Mouse (Mus musculus) splenic B cell, adult 2 months (primary cell): ENCODE results near the gene Lgsn.

Experiments
- DNase-seq: peaks from one replicate; pipeline ENCODE4 v3.0.0-alpha.2; 2011; ENCODE audit warnings: low read depth, low spot score
- H3K27me3 ChIP-seq: 2 replicates; pipeline ENCODE4 v1.6.1; 2012; ENCODE audit warnings: mild to moderate bottlenecking, low read length, moderate library complexity, mixed read lengths; ENCODE audit not compliant: control insufficient read depth, poor library complexity, insufficient read depth, severe bottlenecking
- H3K36me3 ChIP-seq: 2 replicates; pipeline ENCODE4 v1.6.1; 2012; ENCODE audit warnings: mild to moderate bottlenecking, low read length, moderate library complexity, mixed read lengths; ENCODE audit not compliant: control insufficient read depth, poor library complexity, insufficient read depth, severe bottlenecking

Lgsn gene

DNA sequence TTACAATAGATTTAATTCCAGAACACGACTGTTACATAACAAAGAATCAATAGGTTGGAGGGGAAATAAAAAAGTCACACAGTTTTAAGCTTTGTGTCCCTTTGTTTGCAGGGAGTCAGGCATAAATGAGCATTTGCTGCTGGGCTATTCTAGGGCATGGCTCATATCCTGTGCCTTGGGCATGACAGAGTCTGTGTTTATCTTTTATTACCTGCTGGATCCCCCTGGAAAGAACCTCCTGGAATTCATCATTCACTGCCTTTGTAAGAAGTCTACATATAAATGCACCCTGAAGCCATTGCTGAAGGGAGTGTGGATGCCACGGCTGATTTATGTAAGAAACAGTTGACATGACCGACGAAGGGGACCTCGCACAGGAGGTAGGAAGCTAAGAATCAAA lies at the start of gene Lgsn:
Lgsn (plus strand) TSS at position 301 of the 400 bp plus-strand sequence.
- no peaks in the 10 kb centered on the region for H3K27me3 ChIP-seq
- no peak for DNase-seq
- H3K36me3 ChIP-seq: no peaks in the 10 kb centered on the region

GRCm38 (mm10) chr1:31138387-31138786 lies 37.8 kb upstream of the Lgsn start:
- no peaks in the 10 kb centered on the region for H3K36me3 ChIP-seq

DNA sequence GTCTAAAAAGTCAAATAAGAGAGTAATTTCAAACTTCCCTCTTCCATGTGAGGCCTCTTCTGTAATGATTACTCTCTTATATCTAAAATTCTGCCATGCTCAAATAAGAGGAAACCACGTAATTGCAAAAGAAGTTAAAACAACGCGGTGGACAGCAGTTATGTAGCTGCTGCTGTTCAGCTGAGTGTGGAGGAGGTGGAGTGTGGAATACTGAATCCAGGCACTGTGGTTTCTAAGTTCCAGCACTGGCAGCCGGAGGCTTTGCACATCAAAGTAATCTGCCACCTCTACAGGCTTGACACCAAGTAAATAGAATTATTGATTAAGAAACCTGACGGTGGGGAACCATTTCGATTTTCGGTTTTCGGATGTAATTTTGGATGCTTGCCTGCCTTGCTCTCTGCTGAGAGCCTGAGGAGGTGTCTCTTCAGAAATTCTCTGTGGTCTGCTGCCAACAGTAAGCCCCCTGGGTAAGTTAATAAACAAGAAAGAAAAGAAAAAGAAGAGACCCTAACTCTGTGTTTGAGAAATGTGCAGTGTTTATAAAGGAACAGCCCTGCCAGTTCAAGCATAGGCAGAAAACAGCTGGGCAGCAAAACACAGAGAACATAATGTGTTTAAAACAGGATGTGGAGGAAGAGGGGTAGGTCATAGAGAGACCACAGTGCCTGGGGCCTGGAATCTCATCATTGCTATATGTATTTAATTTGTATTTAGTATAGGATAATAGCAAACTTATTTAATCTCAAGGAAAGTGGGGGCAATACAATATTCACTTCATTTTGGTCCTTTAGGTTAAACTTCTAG lies 33.7 kb upstream of the Lgsn start:
- no peak for DNase-seq
- no peaks in the 10 kb centered on the region for H3K36me3 ChIP-seq
- H3K27me3 ChIP-seq: no peaks in the 10 kb centered on the region

More at GRCm38 (mm10) chr1:31138387-31138786, 37.8 kb upstream of the Lgsn start:
- H3K27me3 ChIP-seq: no peaks in the 10 kb centered on the region
- no peak for DNase-seq

DNA sequence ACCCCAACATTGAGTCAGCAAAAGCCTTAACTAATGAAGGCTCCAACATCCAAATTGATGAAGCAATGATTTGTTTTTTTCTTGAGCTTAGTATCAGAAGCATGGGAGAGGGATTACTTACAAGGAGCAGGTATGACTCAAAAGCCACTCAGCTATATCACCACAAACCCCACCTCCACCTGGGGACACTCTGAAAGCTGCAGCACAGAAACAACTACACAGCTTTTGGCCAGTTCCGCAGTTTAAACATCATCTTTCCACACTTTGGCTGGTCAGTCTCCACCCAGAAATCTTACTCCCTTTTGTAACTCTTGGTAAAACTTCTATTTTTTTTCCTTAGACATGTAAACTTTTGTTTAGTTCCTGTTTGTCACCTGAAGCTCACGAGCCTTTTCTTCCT lies 32.6 kb upstream of the Lgsn start:
- DNase-seq: no peak
- Histone ChIP-seq H3K36me3 (no peaks in the 10 kb centered on the region), H3K27me3 (no peaks in the 10 kb centered on the region)

- no peaks in the 10 kb centered on the region for H3K27me3 ChIP-seq
- DNase-seq: no peak
- H3K36me3 ChIP-seq: no peaks in the 10 kb centered on the region
These were observed 26.5 kb upstream of the Lgsn start for GRCm38 (mm10) chr1:31149671-31150070.

DNA sequence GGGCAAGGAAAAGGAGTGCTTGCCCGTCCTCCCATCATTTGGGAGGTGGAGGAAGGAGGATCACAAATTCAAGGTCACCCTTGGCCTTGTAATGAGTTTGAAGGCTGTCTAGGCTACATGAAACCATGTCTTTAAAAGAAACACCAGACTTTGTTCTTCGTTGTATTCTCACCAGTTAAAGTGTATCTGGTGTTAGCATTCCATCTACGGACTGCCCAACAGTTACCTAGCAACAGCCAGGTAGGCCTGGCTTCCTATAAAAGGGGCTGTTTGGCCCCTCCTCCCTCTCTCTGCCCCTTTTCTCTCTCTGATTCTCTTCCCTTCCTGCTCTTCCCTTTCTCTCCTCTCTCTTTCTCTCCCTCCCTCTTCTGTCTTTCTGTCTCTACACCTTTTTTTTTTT lies 25.7 kb upstream of the Lgsn start:
- Histone ChIP-seq H3K36me3 (no peaks in the 10 kb centered on the region), H3K27me3 (no peaks in the 10 kb centered on the region)
- DNase-seq: no peak

DNA sequence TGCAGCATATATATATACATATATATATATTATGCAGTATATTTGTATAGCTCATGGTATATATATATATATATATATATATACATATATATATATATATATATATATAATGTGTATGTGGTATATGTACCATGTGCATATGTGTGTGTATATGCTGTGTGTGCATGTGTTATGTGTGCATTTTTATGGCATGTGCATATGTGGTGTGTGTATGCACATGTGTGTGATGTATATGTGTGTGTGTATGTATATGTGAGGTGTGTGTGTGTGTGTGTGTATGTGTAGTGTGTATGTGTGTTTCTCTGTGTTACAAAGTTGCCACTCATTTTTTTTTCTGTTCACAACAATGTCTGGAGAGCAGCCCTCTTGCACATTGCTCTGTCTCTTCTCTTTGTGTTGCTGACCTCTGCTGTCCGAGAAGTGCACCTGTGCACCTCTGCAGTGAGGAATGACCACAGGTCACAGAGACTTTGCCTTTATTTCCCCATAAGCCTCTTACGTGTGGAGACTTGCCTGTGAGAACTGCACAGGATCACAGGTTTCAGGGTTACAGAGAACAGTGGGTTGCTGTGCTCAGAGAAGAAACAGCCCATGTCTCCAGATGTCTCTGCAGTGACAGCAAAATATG lies 23.3 kb upstream of the Lgsn start:
- Histone ChIP-seq H3K27me3 (no peaks in the 10 kb centered on the region), H3K36me3 (no peaks in the 10 kb centered on the region)
- no peak for DNase-seq

GRCm38 (mm10) chr1:31153793-31154349 lies 22.3 kb upstream of the Lgsn start:
- peak; percentile 49 for DNase-seq
- Histone ChIP-seq H3K36me3 (no peaks in the 10 kb centered on the region), H3K27me3 (no peaks in the 10 kb centered on the region)

DNA sequence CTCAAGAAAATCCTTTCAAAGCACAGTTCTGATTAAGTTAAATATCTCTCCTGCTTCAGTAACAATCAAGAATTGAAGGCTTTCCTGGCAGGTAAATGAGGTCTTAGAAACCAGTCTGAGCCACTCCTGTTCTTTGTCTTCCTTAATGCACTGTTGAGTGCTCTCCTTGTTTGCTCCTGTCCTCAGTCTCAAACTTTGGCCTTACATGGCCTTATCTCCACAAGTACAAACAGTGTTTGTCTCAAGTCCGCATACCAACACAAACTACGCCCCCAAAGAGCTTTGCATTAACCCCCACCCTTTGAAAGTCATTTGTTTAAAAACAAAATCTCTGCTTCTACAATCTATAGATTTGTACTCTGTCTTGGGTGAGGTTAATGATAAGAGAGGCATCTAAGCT lies 20.0 kb upstream of the Lgsn start:
- H3K27me3 ChIP-seq: no peaks in the 10 kb centered on the region
- DNase-seq: no peak
- no peaks in the 10 kb centered on the region for H3K36me3 ChIP-seq

GRCm38 (mm10) chr1:31156884-31157283 lies 19.3 kb upstream of the Lgsn start:
- no peaks in the 10 kb centered on the region for H3K36me3 ChIP-seq
- H3K27me3 ChIP-seq: no peaks in the 10 kb centered on the region
- DNase-seq: no peak

- H3K36me3 ChIP-seq: no peaks in the 10 kb centered on the region
- DNase-seq: no peak
- H3K27me3 ChIP-seq: no peaks in the 10 kb centered on the region
These were observed 11.5 kb upstream of the Lgsn start for GRCm38 (mm10) chr1:31164527-31165189.

- no peak for DNase-seq
- no peaks in the 10 kb centered on the region for H3K36me3 ChIP-seq
- no peaks in the 10 kb centered on the region for H3K27me3 ChIP-seq
These were observed 10.7 kb upstream of the Lgsn start for GRCm38 (mm10) chr1:31165326-31166121.

GRCm38 (mm10) chr1:31175401-31175800 lies 800 bp upstream of the Lgsn start:
- H3K36me3 ChIP-seq: no peaks in the 10 kb centered on the region
- DNase-seq: no peak
- H3K27me3 ChIP-seq: no peaks in the 10 kb centered on the region

GRCm38 (mm10) chr1:31178264-31178663 lies 2.1 kb downstream of the Lgsn start:
- Histone ChIP-seq H3K27me3 (no peaks in the 10 kb centered on the region), H3K36me3 (no peaks in the 10 kb centered on the region)
- DNase-seq: no peak
